Mouse (Mus musculus): Measurements from ENCODE around the gene Fam173a. TPM values are rescaled to one million over a fixed set of nuclear protein-coding genes. Genes with fewer than 3 reads are reported as not detected.

Fam173a gene
- total and polyA plus RNA-seq, 3 experiments = 20.5 to 50.5 (median 24.1) TPM

- no peak for ATAC-seq (ENCODE audit: extremely low read depth, insufficient number of reproducible peaks, low FRiP score, poor library complexity, severe bottlenecking)
- no peaks in the 10 kb centered on the region for H3K9me3 ChIP-seq (replicated peaks)
- DNase-seq (ENCODE audit: low spot score) = no peak
- no peaks in the 10 kb centered on the region for H3K27me3 ChIP-seq (ENCODE audit: insufficient read depth, low read length)
- H3K36me3 ChIP-seq (replicated peaks) = peaks cover 54% of the 10 kb centered on the region
- TF ChIP-seq CTCF (IDR thresholded peaks at IDR 0.05; ENCODE audit: low read depth, low read length) (no peak), POLR2AphosphoS5 (IDR thresholded peaks at IDR 0.05; ENCODE audit: insufficient replicate concordance, low read depth, low read length) (no peak), TAL1 (conservative IDR thresholded peaks at IDR 0.05; ENCODE audit: low read depth, low read length) (no peak), GATA2 (IDR thresholded peaks at IDR 0.05; ENCODE audit: borderline replicate concordance, low read depth, low read length) (no peak), GATA1 (IDR thresholded peaks at IDR 0.05; ENCODE audit: borderline replicate concordance, low read length) (no peak)
- H3K4me3 ChIP-seq (ENCODE audit: low read depth, low read length) = no peak overlapping the region
- H3K4me1 ChIP-seq (ENCODE audit: insufficient read depth, low read depth, low read length) = peaks cover 63% of the 10 kb centered on the region
Measured at GRCm38 (mm10) chr17:25794197-25794596, 1.5 kb upstream of the Fam173a start.

- Histone ChIP-seq H3K4me1 (ENCODE audit: insufficient read depth, low read depth, low read length) (peaks cover 59% of the 10 kb centered on the region), H3K36me3 (replicated peaks) (peaks cover 75% of the 10 kb centered on the region), H3K9me3 (replicated peaks) (no peaks in the 10 kb centered on the region), H3K4me3 (ENCODE audit: low read depth, low read length) (peak overlapping the region; percentile 80), H3K27me3 (ENCODE audit: insufficient read depth, low read length) (no peaks in the 10 kb centered on the region)
- ATAC-seq (ENCODE audit: extremely low read depth, insufficient number of reproducible peaks, low FRiP score, poor library complexity, severe bottlenecking) = peak; percentile 30
- peak; percentile 71 for DNase-seq (ENCODE audit: low spot score)
- TF ChIP-seq GATA1 (IDR thresholded peaks at IDR 0.05; ENCODE audit: borderline replicate concordance, low read length) = no peak
Measured at GRCm38 (mm10) chr17:25791843-25792527, 716 bp downstream of the Fam173a start.

- Histone ChIP-seq H3K4me1 (ENCODE audit: insufficient read depth, low read depth, low read length) (peaks cover 61% of the 10 kb centered on the region), H3K36me3 (replicated peaks) (peaks cover 81% of the 10 kb centered on the region)
- ATAC-seq (ENCODE audit: extremely low read depth, insufficient number of reproducible peaks, low FRiP score, poor library complexity, severe bottlenecking) = no peak
Measured at GRCm38 (mm10) chr17:25791320-25791842, 1.3 kb downstream of the Fam173a start.

GRCm38 (mm10) chr17:25786781-25787504 lies 5.8 kb downstream of the Fam173a start:
- peaks cover 49% of the 10 kb centered on the region for H3K4me1 ChIP-seq (ENCODE audit: insufficient read depth, low read depth, low read length)
- TF ChIP-seq CTCF (IDR thresholded peaks at IDR 0.05; ENCODE audit: low read depth, low read length) = no peak
- no peaks in the 10 kb centered on the region for H3K27me3 ChIP-seq (ENCODE audit: insufficient read depth, low read length)
- no peak overlapping the region for H3K4me3 ChIP-seq (ENCODE audit: low read depth, low read length)
- no peak for ATAC-seq (ENCODE audit: extremely low read depth, insufficient number of reproducible peaks, low FRiP score, poor library complexity, severe bottlenecking)
- no peaks in the 10 kb centered on the region for H3K9me3 ChIP-seq (replicated peaks)
- no peak for DNase-seq (ENCODE audit: low spot score)
- H3K36me3 ChIP-seq (replicated peaks) = peaks cover 78% of the 10 kb centered on the region

More at GRCm38 (mm10) chr17:25791320-25791842, 1.3 kb downstream of the Fam173a start:
- DNase-seq (ENCODE audit: low spot score) = no peak
- Histone ChIP-seq H3K4me3 (ENCODE audit: low read depth, low read length) (peak overlapping the region; percentile 80), H3K9me3 (replicated peaks) (no peaks in the 10 kb centered on the region), H3K27me3 (ENCODE audit: insufficient read depth, low read length) (no peaks in the 10 kb centered on the region)
- TF ChIP-seq TAL1 (conservative IDR thresholded peaks at IDR 0.05; ENCODE audit: low read depth, low read length) = no peak
- TF ChIP-seq POLR2AphosphoS5 (IDR thresholded peaks at IDR 0.05; ENCODE audit: insufficient replicate concordance, low read depth, low read length) = no peak
- TF ChIP-seq GATA2 (IDR thresholded peaks at IDR 0.05; ENCODE audit: borderline replicate concordance, low read depth, low read length) = no peak
- TF ChIP-seq GATA1 (IDR thresholded peaks at IDR 0.05; ENCODE audit: borderline replicate concordance, low read length) = no peak
- TF ChIP-seq CTCF (IDR thresholded peaks at IDR 0.05; ENCODE audit: low read depth, low read length) = no peak

GRCm38 (mm10) chr17:25786280-25786679 lies 6.4 kb downstream of the Fam173a start, which contains the start of gene Ccdc78:
Gene Ccdc78 (plus strand): TSS chr17:25786580.
- ATAC-seq (ENCODE audit: extremely low read depth, insufficient number of reproducible peaks, low FRiP score, poor library complexity, severe bottlenecking) (no peak), DNase-seq (ENCODE audit: low spot score) (no peak)
- TF ChIP-seq CTCF (IDR thresholded peaks at IDR 0.05; ENCODE audit: low read depth, low read length) (no peak), POLR2AphosphoS5 (IDR thresholded peaks at IDR 0.05; ENCODE audit: insufficient replicate concordance, low read depth, low read length) (no peak), TAL1 (conservative IDR thresholded peaks at IDR 0.05; ENCODE audit: low read depth, low read length) (no peak), GATA2 (IDR thresholded peaks at IDR 0.05; ENCODE audit: borderline replicate concordance, low read depth, low read length) (no peak), GATA1 (IDR thresholded peaks at IDR 0.05; ENCODE audit: borderline replicate concordance, low read length) (no peak)
- H3K4me3 ChIP-seq (ENCODE audit: low read depth, low read length) = peak within 1 kb of the TSS; percentile 79
- peaks cover 83% of the 10 kb centered on the region for H3K36me3 ChIP-seq (replicated peaks)
- H3K27me3 ChIP-seq (ENCODE audit: insufficient read depth, low read length) = no peaks in the 10 kb centered on the region
- H3K4me1 ChIP-seq (ENCODE audit: insufficient read depth, low read depth, low read length) = peaks cover 46% of the 10 kb centered on the region
- no peaks in the 10 kb centered on the region for H3K9me3 ChIP-seq (replicated peaks)

- ATAC-seq (ENCODE audit: extremely low read depth, insufficient number of reproducible peaks, low FRiP score, poor library complexity, severe bottlenecking) (peak; percentile 72), DNase-seq (ENCODE audit: low spot score) (peak; percentile 92)
- TF ChIP-seq TAL1 (conservative IDR thresholded peaks at IDR 0.05; ENCODE audit: low read depth, low read length) (no peak), CTCF (IDR thresholded peaks at IDR 0.05; ENCODE audit: low read depth, low read length) (no peak), GATA1 (IDR thresholded peaks at IDR 0.05; ENCODE audit: borderline replicate concordance, low read length) (no peak), POLR2AphosphoS5 (IDR thresholded peaks at IDR 0.05; ENCODE audit: insufficient replicate concordance, low read depth, low read length) (no peak), GATA2 (IDR thresholded peaks at IDR 0.05; ENCODE audit: borderline replicate concordance, low read depth, low read length) (no peak)
- no peaks in the 10 kb centered on the region for H3K27me3 ChIP-seq (ENCODE audit: insufficient read depth, low read length)
- peaks cover 84% of the 10 kb centered on the region for H3K36me3 ChIP-seq (replicated peaks)
- peaks cover 37% of the 10 kb centered on the region for H3K4me1 ChIP-seq (ENCODE audit: insufficient read depth, low read depth, low read length)
- H3K9me3 ChIP-seq (replicated peaks) = no peaks in the 10 kb centered on the region
- peak within 1 kb of the TSS; percentile 79 for H3K4me3 ChIP-seq (ENCODE audit: low read depth, low read length)
Measured at GRCm38 (mm10) chr17:25785281-25785745, 7.4 kb downstream of the Fam173a start, which contains the start of gene Haghl. Gene Haghl (minus strand): TSS chr17:25785673.

Measured in G1E (cell line).